Mouse (Mus musculus) activated CD4-positive, CD25-positive, alpha-beta regulatory T cell (primary cell): Measurements from ENCODE around the gene Slc30a1. TPM values are rescaled to one million over a fixed set of nuclear protein-coding genes. Genes with fewer than 3 reads are reported as not detected.

Source experiments
- polyA plus RNA-seq, 2 experiments: library from polyadenylated mRNA; unstranded; fragments of 100-300 nt; shearing (Covaris generic); gene quantifications; one replicate each; pipeline ENCODE4 v1.2.1; 2017

The Slc30a1 gene
- polyA plus RNA-seq, result 1 to 10 TPM; 9.2 to 9.9 TPM

DNA sequence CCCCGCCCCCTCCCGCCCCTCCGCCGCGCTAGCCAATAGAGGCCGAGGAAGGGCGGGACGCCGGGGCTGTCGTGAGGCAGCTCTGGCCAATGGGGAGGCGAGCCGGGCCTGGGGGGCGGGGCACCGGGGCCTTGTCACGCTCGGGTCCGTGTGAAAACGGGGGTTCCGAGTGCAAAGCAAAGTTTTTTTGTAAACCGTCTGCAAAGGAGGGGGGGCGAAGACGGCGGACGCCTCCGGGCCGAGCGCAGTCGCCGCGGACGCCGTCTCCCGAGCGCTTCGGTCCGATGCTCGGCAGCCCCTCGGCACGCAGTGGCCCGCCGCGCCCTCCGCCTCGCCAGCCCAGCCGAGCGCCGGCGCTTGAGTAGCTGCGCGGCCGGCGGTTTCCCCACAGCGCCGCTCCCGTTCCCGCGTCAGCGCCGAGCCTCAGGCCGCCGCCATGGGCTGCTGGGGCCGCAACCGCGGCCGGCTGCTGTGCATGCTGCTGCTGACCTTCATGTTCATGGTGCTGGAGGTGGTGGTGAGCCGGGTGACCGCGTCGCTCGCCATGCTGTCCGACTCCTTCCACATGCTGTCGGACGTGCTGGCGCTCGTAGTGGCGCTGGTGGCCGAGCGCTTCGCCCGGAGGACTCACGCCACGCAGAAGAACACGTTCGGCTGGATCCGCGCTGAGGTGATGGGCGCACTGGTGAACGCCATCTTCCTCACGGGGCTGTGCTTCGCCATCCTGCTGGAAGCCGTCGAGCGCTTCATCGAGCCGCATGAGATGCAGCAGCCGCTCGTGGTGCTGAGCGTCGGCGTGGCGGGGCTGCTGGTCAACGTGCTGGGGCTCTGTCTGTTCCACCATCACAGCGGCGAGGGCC, at the start of gene Slc30a1:
Gene Slc30a1, plus strand, starts transcription at position 197 of the 860 bp plus-strand sequence.

Other genes starting within 250 kb of the Slc30a1 start
- gene Lpgat1, start 188.9 kb upstream of the Slc30a1 start, polyA plus RNA-seq, result 10 to 100 TPM; 19.0 to 29.0 TPM
- 1 to 10 TPM; 7.9 to 8.0 TPM for gene Nek2, start 85.3 kb upstream of the Slc30a1 start, polyA plus RNA-seq
- 1 to 10 TPM; 1.3 to 1.6 TPM for gene Rd3, start 70.6 kb downstream of the Slc30a1 start, polyA plus RNA-seq
- gene Traf5, start 185.8 kb downstream of the Slc30a1 start, polyA plus RNA-seq, result 100 to 1,000 TPM; 101 to 116 TPM
- gene Rcor3, start 231.3 kb downstream of the Slc30a1 start, polyA plus RNA-seq, result 10 to 100 TPM; 16.2 to 18.1 TPM